Mouse (Mus musculus): ENCODE results near the gene Ptprs. TPM values are rescaled to one million over a fixed set of nuclear protein-coding genes. Genes with fewer than 3 reads are reported as not detected.

Ptprs gene
- polyA plus RNA-seq, 1 experiment from 2014 or later: 276 TPM

DNA sequence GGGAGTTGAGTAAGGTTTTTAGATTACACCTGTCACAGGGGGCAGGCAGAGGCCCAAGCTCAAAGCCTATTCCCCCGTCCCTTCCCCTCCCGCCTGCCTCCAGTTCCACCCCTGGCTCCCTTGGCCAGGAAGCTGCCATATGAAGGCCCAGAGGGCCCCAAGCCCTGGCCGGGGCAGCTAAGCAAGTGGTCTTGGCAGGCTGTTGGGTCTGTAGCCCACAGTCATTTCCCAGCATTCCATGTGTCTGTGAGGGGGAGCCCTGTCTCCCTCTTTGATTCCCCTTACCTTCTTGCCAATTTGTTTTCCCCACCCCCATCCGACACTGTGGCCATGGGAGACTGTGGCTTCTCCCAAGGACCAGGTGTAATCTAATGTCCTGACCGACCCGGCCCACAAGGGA is 34.0 kb downstream of the Ptprs start:
- 78% methylated on average over 6 of the region's 6 CpGs for WGBS
- Histone ChIP-seq H3K4me2 (no peak overlapping the region), H3K36me3 (ENCODE audit: poor library complexity, severe bottlenecking) (peaks cover 94% of the 10 kb centered on the region), H3K27ac (peak overlapping the region; percentile 59; the same call in 1 of the 2 replicates), H3K27me3 (no peaks in the 10 kb centered on the region), H3K4me3 (no peak overlapping the region), H3K4me1 (peaks cover 58% of the 10 kb centered on the region), H3K9ac (0 out of 2 replicates have a peak overlapping the region, but pooled peaks have one; percentile 2), H3K9me3 (replicated peaks) (no peaks in the 10 kb centered on the region)
- no peak for ATAC-seq

DNA sequence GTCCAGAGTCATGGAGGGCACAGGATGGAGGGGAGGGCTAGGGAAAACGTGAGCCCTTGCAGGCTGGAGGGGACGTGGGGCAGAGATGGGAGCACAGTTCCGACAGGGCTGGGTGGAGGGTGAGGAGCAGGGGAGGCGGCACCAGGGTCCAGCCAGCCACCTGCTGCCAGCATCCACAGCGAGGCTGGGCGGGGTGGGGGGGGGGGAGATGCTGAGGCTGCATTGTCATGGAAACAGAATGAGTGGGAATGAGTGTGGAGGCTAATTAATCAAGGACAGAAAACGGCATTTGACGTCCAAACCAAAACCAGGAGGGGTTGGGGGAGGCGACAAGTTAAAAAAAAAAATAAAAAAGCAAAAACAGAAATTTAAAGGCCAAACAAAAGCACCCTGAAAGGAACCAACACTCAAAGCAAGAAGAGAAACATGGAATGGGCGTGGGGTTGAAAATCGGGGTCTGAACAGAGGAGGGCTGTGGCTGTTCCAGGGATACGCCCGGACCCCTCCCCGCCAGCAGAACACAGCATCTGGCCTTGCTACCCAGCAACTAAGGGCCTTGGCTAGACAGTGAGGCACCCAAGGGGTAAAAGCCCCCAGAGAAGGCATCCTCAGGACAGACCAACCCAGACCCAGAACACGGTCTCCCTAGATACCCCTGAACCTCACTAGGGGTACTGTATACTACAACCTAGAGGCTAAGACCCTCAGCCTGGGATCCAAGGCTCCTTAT is 36.4 kb downstream of the Ptprs start:
- ATAC-seq: peak; percentile 59
- H3K9ac ChIP-seq: peak overlapping the region; percentile 34
- H3K4me3 ChIP-seq: no peak overlapping the region
- H3K27me3 ChIP-seq: no peaks in the 10 kb centered on the region
- H3K36me3 ChIP-seq (ENCODE audit: poor library complexity, severe bottlenecking): peaks cover 96% of the 10 kb centered on the region
- 42% methylated on average over 15 of the region's 15 CpGs for WGBS
- no peaks in the 10 kb centered on the region for H3K9me3 ChIP-seq (replicated peaks)
- peaks cover 42% of the 10 kb centered on the region for H3K4me1 ChIP-seq
- H3K27ac ChIP-seq: peak overlapping the region; percentile 88
- H3K4me2 ChIP-seq: peak overlapping the region; percentile 29

DNA sequence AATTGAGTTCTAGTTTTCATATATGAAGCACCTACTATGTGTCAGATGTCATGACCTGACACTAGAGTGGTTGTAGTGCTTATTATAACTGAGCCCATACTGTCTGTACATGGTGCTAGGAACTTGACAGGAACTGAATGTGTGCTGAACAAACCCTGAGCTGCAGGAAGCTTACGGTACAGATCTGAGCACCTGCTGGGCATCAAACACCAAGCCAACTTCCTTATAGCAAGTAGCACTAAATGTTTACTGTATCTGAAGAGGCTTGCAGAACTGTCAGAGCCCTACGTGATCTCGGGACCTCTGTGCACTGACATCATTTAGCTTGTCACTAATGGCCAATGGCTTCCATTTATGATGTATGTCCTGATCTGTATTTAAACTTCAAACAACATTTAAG is 44.7 kb downstream of the Ptprs start:
- WGBS: 90% methylated on average over 3 of the region's 3 CpGs
- Histone ChIP-seq H3K4me3 (no peak overlapping the region), H3K27ac (no peak overlapping the region), H3K4me2 (no peak overlapping the region), H3K9ac (no peak overlapping the region), H3K36me3 (ENCODE audit: poor library complexity, severe bottlenecking) (peaks cover 98% of the 10 kb centered on the region), H3K27me3 (no peaks in the 10 kb centered on the region), H3K4me1 (peaks cover 5% of the 10 kb centered on the region), H3K9me3 (replicated peaks) (no peaks in the 10 kb centered on the region)
- ATAC-seq: no peak

DNA sequence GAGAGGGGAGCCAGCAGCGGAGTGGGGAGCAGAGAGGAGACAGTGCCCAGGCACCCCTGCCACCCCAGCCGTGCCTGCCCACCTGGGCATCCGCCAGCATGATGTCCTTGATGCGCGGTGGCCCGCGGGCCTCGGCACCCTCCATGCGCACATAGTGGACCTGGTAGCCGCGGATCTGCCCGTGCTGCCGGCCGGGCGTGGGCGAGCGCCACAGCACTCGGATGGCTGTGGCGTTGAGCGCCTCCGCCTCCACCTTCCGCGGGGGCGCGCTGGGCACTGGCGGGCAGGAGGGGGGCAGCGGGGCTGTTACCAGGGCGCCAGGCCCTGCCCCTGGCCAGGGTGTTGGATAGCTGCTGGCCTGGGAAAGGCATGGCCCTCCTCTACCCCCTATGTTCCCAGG is 48.4 kb downstream of the Ptprs start:
- 90% methylated on average over 21 of the region's 28 CpGs for WGBS
- H3K27ac ChIP-seq: no peak overlapping the region
- peaks cover 98% of the 10 kb centered on the region for H3K36me3 ChIP-seq (ENCODE audit: poor library complexity, severe bottlenecking)
- H3K9me3 ChIP-seq (replicated peaks): no peaks in the 10 kb centered on the region
- no peak for ATAC-seq
- no peaks in the 10 kb centered on the region for H3K27me3 ChIP-seq
- no peak overlapping the region for H3K9ac ChIP-seq
- no peak overlapping the region for H3K4me2 ChIP-seq
- peaks cover 24% of the 10 kb centered on the region for H3K4me1 ChIP-seq
- no peak overlapping the region for H3K4me3 ChIP-seq

GRCm38 (mm10) chr17:56425941-56426340 is 50.3 kb downstream of the Ptprs start:
- 35% methylated on average over 3 of the region's 3 CpGs for WGBS
- peak overlapping the region; percentile 65 for H3K9ac ChIP-seq
- no peak for ATAC-seq
- no peaks in the 10 kb centered on the region for H3K27me3 ChIP-seq
- H3K4me3 ChIP-seq: peak overlapping the region; percentile 29
- H3K4me2 ChIP-seq: peak overlapping the region; percentile 59
- no peaks in the 10 kb centered on the region for H3K9me3 ChIP-seq (replicated peaks)
- H3K36me3 ChIP-seq (ENCODE audit: poor library complexity, severe bottlenecking): peaks cover 96% of the 10 kb centered on the region
- H3K4me1 ChIP-seq: peaks cover 24% of the 10 kb centered on the region
- peak overlapping the region; percentile 62; the same call in 1 of the 2 replicates for H3K27ac ChIP-seq

DNA sequence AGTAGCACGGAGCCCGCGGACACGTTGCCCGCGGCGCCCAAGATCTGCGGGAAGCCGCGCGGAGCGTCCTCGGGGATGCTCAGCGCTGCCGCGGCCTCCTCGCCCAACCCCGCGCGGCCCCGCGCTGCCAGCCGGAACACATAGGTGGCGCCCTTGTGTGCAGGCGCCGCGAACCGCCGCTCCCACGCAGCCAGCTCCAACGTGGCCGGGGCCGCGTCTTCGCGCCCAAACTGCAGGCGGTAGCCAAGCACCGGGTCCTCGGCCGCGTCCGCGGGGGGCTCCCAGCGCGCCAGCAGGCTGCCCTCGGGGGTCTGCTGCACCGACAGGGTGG is 50.7 kb downstream of the Ptprs start:
- Histone ChIP-seq H3K4me3 (peak overlapping the region; percentile 29), H3K9ac (peak overlapping the region; percentile 65), H3K9me3 (replicated peaks) (no peaks in the 10 kb centered on the region), H3K27ac (peak overlapping the region; percentile 62; the same call in 1 of the 2 replicates), H3K4me2 (peak overlapping the region; percentile 59), H3K4me1 (peaks cover 24% of the 10 kb centered on the region), H3K27me3 (no peaks in the 10 kb centered on the region), H3K36me3 (ENCODE audit: poor library complexity, severe bottlenecking) (peaks cover 96% of the 10 kb centered on the region)
- 1% methylated on average over 46 of the region's 47 CpGs for WGBS
- ATAC-seq: peak; percentile 70

DNA sequence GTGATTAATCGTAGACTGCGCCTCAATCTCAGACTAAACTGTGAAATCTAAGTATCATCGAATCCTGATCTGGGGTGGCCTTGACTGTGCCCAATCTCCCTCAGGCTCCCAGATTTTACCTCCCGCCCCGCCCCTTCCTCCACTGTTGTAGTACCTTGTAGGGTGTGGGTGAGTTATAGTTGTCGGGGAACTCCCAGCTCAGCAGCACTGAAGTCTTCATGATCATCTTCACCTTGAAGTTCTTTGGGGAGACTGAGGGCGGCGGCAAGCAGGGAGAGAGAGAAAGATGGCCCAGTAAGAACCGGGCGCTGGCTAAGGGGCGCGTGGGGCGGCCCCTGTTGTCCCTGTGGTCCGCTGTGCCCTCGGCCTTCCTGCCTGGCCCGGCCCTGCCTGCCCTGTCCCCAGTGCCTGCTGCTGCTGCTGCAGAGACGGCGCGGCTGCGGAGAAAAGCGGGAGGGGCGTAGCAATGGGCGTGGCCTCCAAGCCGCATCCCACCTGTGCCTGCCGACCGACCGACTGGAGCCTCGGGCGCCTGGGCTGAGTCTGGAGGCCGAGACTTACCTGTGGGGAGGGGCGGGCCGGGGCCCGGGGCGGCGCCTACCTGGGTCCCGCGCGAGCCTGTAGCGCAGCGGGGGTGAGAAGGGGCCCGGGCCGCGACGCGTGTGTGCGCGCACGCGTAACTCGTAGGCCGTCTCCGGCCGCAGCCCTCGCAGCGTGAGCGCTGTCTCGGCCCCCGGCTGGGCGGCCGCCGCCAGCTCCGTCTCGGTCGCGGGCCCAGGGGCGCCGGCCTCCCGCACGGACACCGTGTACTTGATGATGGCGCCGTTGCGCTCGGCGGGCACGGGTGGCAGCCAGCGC is 51.3 kb downstream of the Ptprs start:
- peak; percentile 52 for ATAC-seq
- WGBS: 15% methylated on average over 68 of the region's 77 CpGs
- Histone ChIP-seq H3K4me1 (peaks cover 24% of the 10 kb centered on the region), H3K9me3 (replicated peaks) (no peaks in the 10 kb centered on the region), H3K36me3 (ENCODE audit: poor library complexity, severe bottlenecking) (peaks cover 98% of the 10 kb centered on the region), H3K9ac (peak overlapping the region; percentile 65), H3K4me2 (peak overlapping the region; percentile 59), H3K4me3 (peak overlapping the region; percentile 29), H3K27me3 (no peaks in the 10 kb centered on the region), H3K27ac (peak overlapping the region; percentile 62; the same call in 1 of the 2 replicates)

- H3K4me3 ChIP-seq: no peak overlapping the region
- peaks cover 3% of the 10 kb centered on the region for H3K4me1 ChIP-seq
- peaks cover 98% of the 10 kb centered on the region for H3K36me3 ChIP-seq (ENCODE audit: poor library complexity, severe bottlenecking)
- H3K4me2 ChIP-seq: no peak overlapping the region
- H3K27ac ChIP-seq: no peak overlapping the region
- ATAC-seq: no peak
- H3K9ac ChIP-seq: 0 out of 2 replicates have a peak overlapping the region, but pooled peaks have one; percentile 13
- WGBS: 100% methylated on average over 2 of the region's 2 CpGs
- no peaks in the 10 kb centered on the region for H3K27me3 ChIP-seq
- H3K9me3 ChIP-seq (replicated peaks): no peaks in the 10 kb centered on the region
Measured at GRCm38 (mm10) chr17:56420022-56420421, 56.3 kb downstream of the Ptprs start.

GRCm38 (mm10) chr17:56418304-56418703 is 58.0 kb downstream of the Ptprs start:
- Histone ChIP-seq H3K27me3 (no peaks in the 10 kb centered on the region), H3K4me1 (no peaks in the 10 kb centered on the region), H3K9me3 (replicated peaks) (no peaks in the 10 kb centered on the region), H3K4me2 (no peak overlapping the region), H3K36me3 (ENCODE audit: poor library complexity, severe bottlenecking) (peaks cover 98% of the 10 kb centered on the region), H3K4me3 (no peak overlapping the region), H3K9ac (no peak overlapping the region), H3K27ac (no peak overlapping the region)
- ATAC-seq: no peak
- 82% methylated on average over 12 of the region's 12 CpGs for WGBS

DNA sequence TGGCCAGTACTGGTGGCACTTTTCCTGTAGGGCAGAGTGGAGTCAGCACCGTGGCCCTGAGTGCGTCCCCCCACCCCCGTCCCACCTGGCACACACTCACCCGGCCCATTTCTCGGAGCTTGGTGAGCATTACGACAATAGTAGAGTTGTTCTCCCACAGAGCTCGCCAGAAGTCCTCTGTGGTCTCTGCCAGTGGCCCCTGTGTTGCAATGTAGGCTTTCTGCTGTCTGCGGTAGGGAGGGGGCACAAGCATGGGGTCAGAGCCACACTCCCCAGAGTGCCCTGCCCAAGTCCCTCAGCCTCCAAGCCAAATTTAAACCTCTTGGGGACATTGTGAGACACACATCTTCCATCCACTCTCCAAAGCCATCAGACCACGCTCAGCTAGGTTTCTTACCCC is 61.5 kb downstream of the Ptprs start:
- no peak for ATAC-seq
- WGBS: 93% methylated on average over 9 of the region's 9 CpGs
- H3K4me3 ChIP-seq: no peak overlapping the region
- no peak overlapping the region for H3K9ac ChIP-seq
- no peaks in the 10 kb centered on the region for H3K9me3 ChIP-seq (replicated peaks)
- H3K4me1 ChIP-seq: peaks cover 3% of the 10 kb centered on the region
- no peak overlapping the region for H3K4me2 ChIP-seq
- H3K27me3 ChIP-seq: no peaks in the 10 kb centered on the region
- peaks cover 100% of the 10 kb centered on the region for H3K36me3 ChIP-seq (ENCODE audit: poor library complexity, severe bottlenecking)
- no peak overlapping the region for H3K27ac ChIP-seq

DNA sequence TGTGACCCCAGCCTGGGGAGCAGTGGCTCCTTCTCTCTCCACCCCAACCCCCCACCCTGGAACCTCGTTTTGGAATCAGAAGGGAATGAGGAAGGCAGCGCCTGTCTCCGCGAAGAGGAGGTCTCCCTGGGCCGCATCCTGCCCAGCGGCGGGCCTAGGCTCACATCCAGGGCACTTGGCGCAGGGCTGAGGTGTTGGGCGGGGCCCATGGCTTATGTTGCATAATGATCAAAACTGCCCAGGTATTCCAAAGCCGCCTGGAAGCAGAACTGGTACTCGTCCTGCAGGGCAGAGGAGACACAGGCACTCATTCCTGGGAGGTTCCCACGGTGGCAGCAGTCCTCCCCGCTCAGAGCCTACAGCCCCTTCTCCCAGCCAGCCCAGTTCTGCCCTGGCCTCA is 63.2 kb downstream of the Ptprs start:
- H3K36me3 ChIP-seq (ENCODE audit: poor library complexity, severe bottlenecking): peaks cover 93% of the 10 kb centered on the region
- peaks cover 14% of the 10 kb centered on the region for H3K4me1 ChIP-seq
- H3K4me3 ChIP-seq: no peak overlapping the region
- no peak overlapping the region for H3K27ac ChIP-seq
- ATAC-seq: no peak
- WGBS: 80% methylated on average over 13 of the region's 13 CpGs
- no peaks in the 10 kb centered on the region for H3K9me3 ChIP-seq (replicated peaks)
- no peak overlapping the region for H3K4me2 ChIP-seq
- H3K27me3 ChIP-seq: no peaks in the 10 kb centered on the region
- no peak overlapping the region for H3K9ac ChIP-seq

- ATAC-seq: no peak
- H3K4me2 ChIP-seq: no peak overlapping the region
- H3K4me3 ChIP-seq: no peak overlapping the region
- H3K4me1 ChIP-seq: peaks cover 31% of the 10 kb centered on the region
- no peak overlapping the region for H3K27ac ChIP-seq
- no peaks in the 10 kb centered on the region for H3K27me3 ChIP-seq
- WGBS: 96% methylated on average over 7 of the region's 7 CpGs
- H3K9ac ChIP-seq: no peak overlapping the region
- H3K9me3 ChIP-seq (replicated peaks): no peaks in the 10 kb centered on the region
- H3K36me3 ChIP-seq (ENCODE audit: poor library complexity, severe bottlenecking): peaks cover 76% of the 10 kb centered on the region
Measured at GRCm38 (mm10) chr17:56411437-56411836, 64.8 kb downstream of the Ptprs start.
